Mouse (Mus musculus): ENCODE results near the gene Shc4. TPM values are rescaled to one million over a fixed set of nuclear protein-coding genes. Genes with fewer than 3 reads are reported as not detected.

Shc4 gene
- total and polyA plus RNA-seq, 2 experiments from 2014 or later = 0.44 to 4.4 TPM

DNA sequence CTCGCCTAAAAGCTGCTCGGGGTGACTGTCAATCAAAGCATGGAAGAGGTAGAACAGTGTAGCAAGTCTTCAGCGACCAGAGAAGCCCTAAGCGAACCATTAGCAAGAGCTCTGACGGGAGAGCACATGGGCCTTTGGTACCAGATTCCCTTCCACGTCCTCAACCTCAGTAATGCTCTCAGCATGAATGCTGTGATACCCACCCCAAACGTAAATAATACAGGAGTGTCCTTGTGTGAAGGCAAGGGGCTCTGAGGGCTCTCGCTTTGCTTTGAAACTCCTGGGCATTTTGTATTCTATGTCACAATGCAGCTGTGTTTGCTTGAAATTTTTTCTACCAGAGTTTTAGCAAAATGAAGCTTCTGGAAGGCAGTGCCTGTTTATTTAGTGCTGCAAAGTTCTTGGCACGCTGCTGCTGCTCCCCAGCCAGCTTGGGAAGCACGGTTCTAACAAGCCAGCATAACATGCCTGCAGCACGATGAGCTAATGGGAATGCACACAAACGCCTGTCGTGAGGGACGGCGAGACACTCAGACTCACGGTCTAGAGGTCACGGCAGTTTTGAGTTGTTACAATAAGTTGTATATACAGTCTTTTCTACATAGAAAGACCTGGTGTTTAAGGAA is 117.6 kb downstream of the Shc4 start:
- H3K4me2 ChIP-seq (ENCODE audit: low read depth, low read length) = no peak overlapping the region
- TF ChIP-seq EP300 (IDR thresholded peaks at IDR 0.05; ENCODE audit: low read depth) (no peak), CTCF (IDR thresholded peaks at IDR 0.05; ENCODE audit: low read depth) (no peak)
- H3K4me1 ChIP-seq (ENCODE audit: control insufficient read depth, insufficient read depth) = no peaks in the 10 kb centered on the region
- no peak overlapping the region for H3K27ac ChIP-seq (ENCODE audit: low read depth)
- DNase-seq (ENCODE audit: low spot score) (no peak), ATAC-seq (ENCODE audit: insufficient read depth, low read depth) (no peak)
- H3K9ac ChIP-seq (replicated peaks; ENCODE audit: low read depth, low read length) = no peak overlapping the region
- no peaks in the 10 kb centered on the region for H3K27me3 ChIP-seq (ENCODE audit: control insufficient read depth, insufficient read depth, low read length)
- 71% methylated on average over 17 of the region's 17 CpGs for WGBS
- peaks cover 54% of the 10 kb centered on the region for H3K36me3 ChIP-seq (replicated peaks; ENCODE audit: control insufficient read depth, insufficient read depth, low read length)
- H3K9me3 ChIP-seq (replicated peaks; ENCODE audit: control insufficient read depth, low read length) = no peaks in the 10 kb centered on the region
- H3K4me3 ChIP-seq (ENCODE audit: low read depth, low read length) = no peak overlapping the region

GRCm38 (mm10) chr2:125604646-125605045 is 119.3 kb downstream of the Shc4 start:
- Histone ChIP-seq H3K4me2 (ENCODE audit: low read depth, low read length) (no peak overlapping the region), H3K4me1 (ENCODE audit: control insufficient read depth, insufficient read depth) (no peaks in the 10 kb centered on the region), H3K9me3 (replicated peaks; ENCODE audit: control insufficient read depth, low read length) (no peaks in the 10 kb centered on the region), H3K4me3 (ENCODE audit: low read depth, low read length) (no peak overlapping the region), H3K36me3 (replicated peaks; ENCODE audit: control insufficient read depth, insufficient read depth, low read length) (peaks cover 59% of the 10 kb centered on the region), H3K27ac (ENCODE audit: low read depth) (no peak overlapping the region), H3K9ac (replicated peaks; ENCODE audit: low read depth, low read length) (no peak overlapping the region), H3K27me3 (ENCODE audit: control insufficient read depth, insufficient read depth, low read length) (no peaks in the 10 kb centered on the region)
- 62% methylated on average over 7 of the region's 7 CpGs for WGBS
- peak; percentile 82 for TF ChIP-seq CTCF (IDR thresholded peaks at IDR 0.05; ENCODE audit: low read depth)
- TF ChIP-seq EP300 (IDR thresholded peaks at IDR 0.05; ENCODE audit: low read depth) = no peak
- ATAC-seq (ENCODE audit: insufficient read depth, low read depth) (no peak; the same call in 1 of the 2 replicates), DNase-seq (ENCODE audit: low spot score) (peak; percentile 49)

GRCm38 (mm10) chr2:125602970-125603369 is 121.0 kb downstream of the Shc4 start:
- Histone ChIP-seq H3K9ac (replicated peaks; ENCODE audit: low read depth, low read length) (no peak overlapping the region), H3K27ac (ENCODE audit: low read depth) (no peak overlapping the region), H3K27me3 (ENCODE audit: control insufficient read depth, insufficient read depth, low read length) (no peaks in the 10 kb centered on the region), H3K36me3 (replicated peaks; ENCODE audit: control insufficient read depth, insufficient read depth, low read length) (peaks cover 60% of the 10 kb centered on the region), H3K4me3 (ENCODE audit: low read depth, low read length) (no peak overlapping the region), H3K4me1 (ENCODE audit: control insufficient read depth, insufficient read depth) (no peaks in the 10 kb centered on the region), H3K4me2 (ENCODE audit: low read depth, low read length) (no peak overlapping the region), H3K9me3 (replicated peaks; ENCODE audit: control insufficient read depth, low read length) (no peaks in the 10 kb centered on the region)
- no peak for TF ChIP-seq CTCF (IDR thresholded peaks at IDR 0.05; ENCODE audit: low read depth)
- no peak for TF ChIP-seq EP300 (IDR thresholded peaks at IDR 0.05; ENCODE audit: low read depth)
- ATAC-seq (ENCODE audit: insufficient read depth, low read depth) = no peak
- 92% methylated on average over 3 of the region's 3 CpGs for WGBS
- DNase-seq (ENCODE audit: low spot score) = no peak

DNA sequence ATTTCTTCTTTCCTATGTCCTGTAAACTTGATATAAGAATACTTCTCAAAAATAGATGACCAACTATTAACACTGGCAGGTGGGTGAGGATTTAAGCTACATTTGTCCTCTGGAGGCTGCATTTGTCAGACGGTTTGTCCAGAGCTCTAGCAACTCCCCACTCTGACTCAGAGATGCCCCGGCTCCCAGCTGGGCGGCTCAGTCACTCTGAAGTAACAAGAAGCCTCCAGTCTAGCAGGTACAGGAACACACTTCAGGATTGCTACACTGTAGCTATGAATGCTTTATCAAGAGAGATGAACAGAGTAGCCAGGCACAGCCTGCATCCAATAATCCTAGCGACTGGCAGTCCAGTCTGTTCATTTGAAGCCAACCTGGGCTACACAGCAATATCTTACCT is 125.0 kb downstream of the Shc4 start:
- 73% methylated on average over 4 of the region's 4 CpGs for WGBS
- Histone ChIP-seq H3K36me3 (replicated peaks; ENCODE audit: control insufficient read depth, insufficient read depth, low read length) (peaks cover 63% of the 10 kb centered on the region), H3K4me3 (ENCODE audit: low read depth, low read length) (no peak overlapping the region), H3K9ac (replicated peaks; ENCODE audit: low read depth, low read length) (no peak overlapping the region), H3K4me2 (ENCODE audit: low read depth, low read length) (no peak overlapping the region), H3K4me1 (ENCODE audit: control insufficient read depth, insufficient read depth) (no peaks in the 10 kb centered on the region), H3K9me3 (replicated peaks; ENCODE audit: control insufficient read depth, low read length) (no peaks in the 10 kb centered on the region), H3K27me3 (ENCODE audit: control insufficient read depth, insufficient read depth, low read length) (no peaks in the 10 kb centered on the region), H3K27ac (ENCODE audit: low read depth) (no peak overlapping the region)
- ATAC-seq (ENCODE audit: insufficient read depth, low read depth) (no peak), DNase-seq (ENCODE audit: low spot score) (no peak)
- no peak for TF ChIP-seq CTCF (IDR thresholded peaks at IDR 0.05; ENCODE audit: low read depth)

DNA sequence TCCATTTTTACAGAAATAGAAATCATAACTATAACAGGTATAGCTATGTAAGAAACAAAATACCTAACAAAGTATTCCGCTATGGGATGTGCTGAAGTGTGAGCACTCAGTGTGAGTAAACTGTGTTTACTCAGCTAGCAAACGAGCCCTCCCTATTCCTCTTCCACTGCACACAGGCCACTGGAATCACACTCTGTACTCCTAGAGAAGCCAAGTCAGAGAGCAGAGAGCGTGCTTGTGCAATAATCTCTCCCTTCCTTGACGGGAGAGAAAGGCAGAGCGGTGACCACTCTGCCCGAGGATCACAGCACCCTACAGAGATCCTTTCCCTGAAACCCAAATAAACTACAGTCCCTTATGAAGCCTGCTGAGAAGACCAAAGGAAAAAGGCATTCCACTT is 125.7 kb downstream of the Shc4 start:
- Histone ChIP-seq H3K9ac (replicated peaks; ENCODE audit: low read depth, low read length) (no peak overlapping the region), H3K4me3 (ENCODE audit: low read depth, low read length) (no peak overlapping the region), H3K27ac (ENCODE audit: low read depth) (no peak overlapping the region), H3K4me1 (ENCODE audit: control insufficient read depth, insufficient read depth) (no peaks in the 10 kb centered on the region), H3K4me2 (ENCODE audit: low read depth, low read length) (no peak overlapping the region), H3K36me3 (replicated peaks; ENCODE audit: control insufficient read depth, insufficient read depth, low read length) (peaks cover 62% of the 10 kb centered on the region), H3K9me3 (replicated peaks; ENCODE audit: control insufficient read depth, low read length) (no peaks in the 10 kb centered on the region), H3K27me3 (ENCODE audit: control insufficient read depth, insufficient read depth, low read length) (no peaks in the 10 kb centered on the region)
- ATAC-seq (ENCODE audit: insufficient read depth, low read depth) = no peak
- 74% methylated on average over 6 of the region's 6 CpGs for WGBS
- no peak for DNase-seq (ENCODE audit: low spot score)
- TF ChIP-seq CTCF (IDR thresholded peaks at IDR 0.05; ENCODE audit: low read depth) (no peak), EP300 (IDR thresholded peaks at IDR 0.05; ENCODE audit: low read depth) (no peak)

DNA sequence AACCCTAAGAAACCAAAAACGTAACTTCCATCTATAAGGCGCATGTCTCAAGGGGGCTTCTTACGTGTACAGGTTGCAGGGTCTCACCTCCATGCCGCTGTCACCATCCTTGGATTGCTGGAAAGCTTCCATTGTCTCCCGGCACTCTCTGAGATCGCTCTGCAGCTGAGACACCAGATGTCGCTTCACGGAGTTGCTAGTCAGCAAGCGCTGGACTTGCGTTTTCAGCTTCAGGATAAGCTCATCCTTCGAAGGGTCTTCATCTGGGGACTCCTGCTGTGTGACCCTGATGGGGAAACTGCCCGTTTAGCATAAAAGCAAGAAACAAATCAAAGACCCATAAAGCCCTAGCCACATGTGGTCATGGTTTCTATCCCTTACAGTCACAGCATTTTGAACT is 129.2 kb downstream of the Shc4 start:
- TF ChIP-seq EP300 (IDR thresholded peaks at IDR 0.05; ENCODE audit: low read depth) (no peak), CTCF (IDR thresholded peaks at IDR 0.05; ENCODE audit: low read depth) (no peak)
- Histone ChIP-seq H3K27me3 (ENCODE audit: control insufficient read depth, insufficient read depth, low read length) (no peaks in the 10 kb centered on the region), H3K27ac (ENCODE audit: low read depth) (no peak overlapping the region), H3K9me3 (replicated peaks; ENCODE audit: control insufficient read depth, low read length) (no peaks in the 10 kb centered on the region), H3K9ac (replicated peaks; ENCODE audit: low read depth, low read length) (no peak overlapping the region), H3K36me3 (replicated peaks; ENCODE audit: control insufficient read depth, insufficient read depth, low read length) (peaks cover 51% of the 10 kb centered on the region), H3K4me1 (ENCODE audit: control insufficient read depth, insufficient read depth) (no peaks in the 10 kb centered on the region), H3K4me3 (ENCODE audit: low read depth, low read length) (no peak overlapping the region), H3K4me2 (ENCODE audit: low read depth, low read length) (no peak overlapping the region)
- WGBS = 92% methylated on average over 12 of the region's 12 CpGs
- DNase-seq (ENCODE audit: low spot score) (no peak), ATAC-seq (ENCODE audit: insufficient read depth, low read depth) (no peak)

Data from heart, postnatal 0 days (tissue).